Mouse (Mus musculus): Measurements from ENCODE around the gene Rab11fip2. TPM values are rescaled to one million over a fixed set of nuclear protein-coding genes. Genes with fewer than 3 reads are reported as not detected.

The Rab11fip2 gene
- polyA plus RNA-seq, 1 experiment from 2014 or later = 4.8 TPM

GRCm38 (mm10) chr19:59917901-59918613 is 25.4 kb downstream of the Rab11fip2 start:
- no peaks in the 10 kb centered on the region for H3K9me3 ChIP-seq (ENCODE audit: low read length)
- peaks cover 4% of the 10 kb centered on the region; the same call in 1 of the 2 replicates for H3K4me1 ChIP-seq (ENCODE audit: insufficient read depth, low read length)
- peak; percentile 85 for ATAC-seq (ENCODE audit: low FRiP score, low TSS enrichment)
- no peaks in the 10 kb centered on the region for H3K36me3 ChIP-seq (ENCODE audit: insufficient read depth, low read length)
- H3K9ac ChIP-seq (replicated peaks; ENCODE audit: low read length) = no peak overlapping the region
- no peak overlapping the region for H3K27ac ChIP-seq (ENCODE audit: low read length)
- no peak overlapping the region for H3K4me2 ChIP-seq (replicated peaks; ENCODE audit: low read depth, low read length)
- 52% methylated on average over 2 of the region's 2 CpGs for WGBS
- H3K27me3 ChIP-seq (ENCODE audit: insufficient read depth, low read length) = no peaks in the 10 kb centered on the region
- no peak overlapping the region for H3K4me3 ChIP-seq (ENCODE audit: low read length)

GRCm38 (mm10) chr19:59911554-59911953 is 31.9 kb downstream of the Rab11fip2 start:
- H3K9me3 ChIP-seq (ENCODE audit: low read length) = no peaks in the 10 kb centered on the region
- H3K4me2 ChIP-seq (replicated peaks; ENCODE audit: low read depth, low read length) = no peak overlapping the region
- 40% methylated on average over 4 of the region's 4 CpGs for WGBS
- H3K27me3 ChIP-seq (ENCODE audit: insufficient read depth, low read length) = no peaks in the 10 kb centered on the region
- no peak for ATAC-seq (ENCODE audit: low FRiP score, low TSS enrichment)
- H3K27ac ChIP-seq (ENCODE audit: low read length) = no peak overlapping the region
- H3K4me3 ChIP-seq (ENCODE audit: low read length) = no peak overlapping the region
- H3K4me1 ChIP-seq (ENCODE audit: insufficient read depth, low read length) = no peaks in the 10 kb centered on the region
- H3K9ac ChIP-seq (replicated peaks; ENCODE audit: low read length) = no peak overlapping the region
- H3K36me3 ChIP-seq (ENCODE audit: insufficient read depth, low read length) = peaks cover 6% of the 10 kb centered on the region

- H3K9me3 ChIP-seq (ENCODE audit: low read length) = no peaks in the 10 kb centered on the region
- no peaks in the 10 kb centered on the region for H3K27me3 ChIP-seq (ENCODE audit: insufficient read depth, low read length)
- H3K27ac ChIP-seq (ENCODE audit: low read length) = no peak overlapping the region
- ATAC-seq (ENCODE audit: low FRiP score, low TSS enrichment) = no peak
- peaks cover 18% of the 10 kb centered on the region for H3K36me3 ChIP-seq (ENCODE audit: insufficient read depth, low read length)
- WGBS = 54% methylated on average over 1 of the region's 1 CpGs
- H3K4me1 ChIP-seq (ENCODE audit: insufficient read depth, low read length) = no peaks in the 10 kb centered on the region
- no peak overlapping the region for H3K4me2 ChIP-seq (replicated peaks; ENCODE audit: low read depth, low read length)
- no peak overlapping the region for H3K9ac ChIP-seq (replicated peaks; ENCODE audit: low read length)
- no peak overlapping the region for H3K4me3 ChIP-seq (ENCODE audit: low read length)
Measured at GRCm38 (mm10) chr19:59905296-59906081, 38.0 kb downstream of the Rab11fip2 start.

- H3K4me1 ChIP-seq (ENCODE audit: insufficient read depth, low read length) = no peaks in the 10 kb centered on the region
- H3K4me3 ChIP-seq (ENCODE audit: low read length) = no peak overlapping the region
- no peak overlapping the region for H3K4me2 ChIP-seq (replicated peaks; ENCODE audit: low read depth, low read length)
- H3K9ac ChIP-seq (replicated peaks; ENCODE audit: low read length) = no peak overlapping the region
- no peak for ATAC-seq (ENCODE audit: low FRiP score, low TSS enrichment)
- no peak overlapping the region for H3K27ac ChIP-seq (ENCODE audit: low read length)
- no peaks in the 10 kb centered on the region for H3K27me3 ChIP-seq (ENCODE audit: insufficient read depth, low read length)
- H3K36me3 ChIP-seq (ENCODE audit: insufficient read depth, low read length) = 0 out of 2 replicates have a peak, but pooled peaks cover 9% of the 10 kb centered on the region
- no peaks in the 10 kb centered on the region for H3K9me3 ChIP-seq (ENCODE audit: low read length)
- WGBS = 85% methylated on average over 4 of the region's 4 CpGs
Measured at GRCm38 (mm10) chr19:59899965-59900364, 43.5 kb downstream of the Rab11fip2 start.

GRCm38 (mm10) chr19:59898301-59898700 is 45.2 kb downstream of the Rab11fip2 start:
- Histone ChIP-seq H3K36me3 (ENCODE audit: insufficient read depth, low read length) (0 out of 2 replicates have a peak, but pooled peaks cover 8% of the 10 kb centered on the region), H3K4me1 (ENCODE audit: insufficient read depth, low read length) (no peaks in the 10 kb centered on the region), H3K27me3 (ENCODE audit: insufficient read depth, low read length) (no peaks in the 10 kb centered on the region), H3K9me3 (ENCODE audit: low read length) (no peaks in the 10 kb centered on the region), H3K4me3 (ENCODE audit: low read length) (no peak overlapping the region), H3K9ac (replicated peaks; ENCODE audit: low read length) (no peak overlapping the region), H3K4me2 (replicated peaks; ENCODE audit: low read depth, low read length) (no peak overlapping the region), H3K27ac (ENCODE audit: low read length) (no peak overlapping the region)
- WGBS = 83% methylated on average over 4 of the region's 4 CpGs
- ATAC-seq (ENCODE audit: low FRiP score, low TSS enrichment) = no peak

GRCm38 (mm10) chr19:59889383-59889782 is 54.1 kb downstream of the Rab11fip2 start:
- WGBS = 82% methylated on average over 4 of the region's 4 CpGs
- ATAC-seq (ENCODE audit: low FRiP score, low TSS enrichment) = no peak
- no peak overlapping the region for H3K27ac ChIP-seq (ENCODE audit: low read length)
- no peak overlapping the region for H3K4me2 ChIP-seq (replicated peaks; ENCODE audit: low read depth, low read length)
- no peak overlapping the region for H3K4me3 ChIP-seq (ENCODE audit: low read length)
- H3K27me3 ChIP-seq (ENCODE audit: insufficient read depth, low read length) = no peaks in the 10 kb centered on the region
- no peak overlapping the region for H3K9ac ChIP-seq (replicated peaks; ENCODE audit: low read length)
- no peaks in the 10 kb centered on the region for H3K9me3 ChIP-seq (ENCODE audit: low read length)
- H3K36me3 ChIP-seq (ENCODE audit: insufficient read depth, low read length) = peaks cover 3% of the 10 kb centered on the region; the same call in 1 of the 2 replicates
- no peaks in the 10 kb centered on the region for H3K4me1 ChIP-seq (ENCODE audit: insufficient read depth, low read length)

- WGBS = 92% methylated on average over 2 of the region's 2 CpGs
- H3K4me2 ChIP-seq (replicated peaks; ENCODE audit: low read depth, low read length) = no peak overlapping the region
- no peak overlapping the region for H3K27ac ChIP-seq (ENCODE audit: low read length)
- H3K9ac ChIP-seq (replicated peaks; ENCODE audit: low read length) = no peak overlapping the region
- no peak overlapping the region for H3K4me3 ChIP-seq (ENCODE audit: low read length)
- H3K27me3 ChIP-seq (ENCODE audit: insufficient read depth, low read length) = no peaks in the 10 kb centered on the region
- ATAC-seq (ENCODE audit: low FRiP score, low TSS enrichment) = no peak
- no peaks in the 10 kb centered on the region for H3K4me1 ChIP-seq (ENCODE audit: insufficient read depth, low read length)
- H3K9me3 ChIP-seq (ENCODE audit: low read length) = no peaks in the 10 kb centered on the region
- peaks cover 3% of the 10 kb centered on the region; the same call in 1 of the 2 replicates for H3K36me3 ChIP-seq (ENCODE audit: insufficient read depth, low read length)
Measured at GRCm38 (mm10) chr19:59888846-59889245, 54.6 kb downstream of the Rab11fip2 start.

GRCm38 (mm10) chr19:59887866-59888265 is 55.6 kb downstream of the Rab11fip2 start:
- Histone ChIP-seq H3K4me1 (ENCODE audit: insufficient read depth, low read length) (no peaks in the 10 kb centered on the region), H3K9ac (replicated peaks; ENCODE audit: low read length) (no peak overlapping the region), H3K4me2 (replicated peaks; ENCODE audit: low read depth, low read length) (no peak overlapping the region), H3K36me3 (ENCODE audit: insufficient read depth, low read length) (peaks cover 3% of the 10 kb centered on the region; the same call in 1 of the 2 replicates), H3K27me3 (ENCODE audit: insufficient read depth, low read length) (no peaks in the 10 kb centered on the region), H3K4me3 (ENCODE audit: low read length) (no peak overlapping the region), H3K27ac (ENCODE audit: low read length) (no peak overlapping the region), H3K9me3 (ENCODE audit: low read length) (no peaks in the 10 kb centered on the region)
- WGBS = 84% methylated on average over 2 of the region's 2 CpGs
- no peak for ATAC-seq (ENCODE audit: low FRiP score, low TSS enrichment)

- Histone ChIP-seq H3K4me3 (ENCODE audit: low read length) (no peak overlapping the region), H3K4me2 (replicated peaks; ENCODE audit: low read depth, low read length) (no peak overlapping the region), H3K36me3 (ENCODE audit: insufficient read depth, low read length) (no peaks in the 10 kb centered on the region), H3K9me3 (ENCODE audit: low read length) (no peaks in the 10 kb centered on the region), H3K9ac (replicated peaks; ENCODE audit: low read length) (no peak overlapping the region), H3K4me1 (ENCODE audit: insufficient read depth, low read length) (no peaks in the 10 kb centered on the region), H3K27me3 (ENCODE audit: insufficient read depth, low read length) (no peaks in the 10 kb centered on the region), H3K27ac (ENCODE audit: low read length) (no peak overlapping the region)
- WGBS = 86% methylated on average over 2 of the region's 2 CpGs
- no peak for ATAC-seq (ENCODE audit: low FRiP score, low TSS enrichment)
Measured at GRCm38 (mm10) chr19:59885301-59885700, 58.2 kb downstream of the Rab11fip2 start.

- 95% methylated on average over 2 of the region's 2 CpGs for WGBS
- no peak overlapping the region for H3K4me3 ChIP-seq (ENCODE audit: low read length)
- no peaks in the 10 kb centered on the region for H3K4me1 ChIP-seq (ENCODE audit: insufficient read depth, low read length)
- H3K36me3 ChIP-seq (ENCODE audit: insufficient read depth, low read length) = no peaks in the 10 kb centered on the region
- H3K27ac ChIP-seq (ENCODE audit: low read length) = no peak overlapping the region
- H3K4me2 ChIP-seq (replicated peaks; ENCODE audit: low read depth, low read length) = no peak overlapping the region
- ATAC-seq (ENCODE audit: low FRiP score, low TSS enrichment) = no peak
- H3K27me3 ChIP-seq (ENCODE audit: insufficient read depth, low read length) = no peaks in the 10 kb centered on the region
- no peaks in the 10 kb centered on the region for H3K9me3 ChIP-seq (ENCODE audit: low read length)
- no peak overlapping the region for H3K9ac ChIP-seq (replicated peaks; ENCODE audit: low read length)
Measured at GRCm38 (mm10) chr19:59877238-59877637, 66.2 kb downstream of the Rab11fip2 start.
